Mouse (Mus musculus): ENCODE measurements around the gene Nfkb1.

Nfkb1 gene

DNA sequence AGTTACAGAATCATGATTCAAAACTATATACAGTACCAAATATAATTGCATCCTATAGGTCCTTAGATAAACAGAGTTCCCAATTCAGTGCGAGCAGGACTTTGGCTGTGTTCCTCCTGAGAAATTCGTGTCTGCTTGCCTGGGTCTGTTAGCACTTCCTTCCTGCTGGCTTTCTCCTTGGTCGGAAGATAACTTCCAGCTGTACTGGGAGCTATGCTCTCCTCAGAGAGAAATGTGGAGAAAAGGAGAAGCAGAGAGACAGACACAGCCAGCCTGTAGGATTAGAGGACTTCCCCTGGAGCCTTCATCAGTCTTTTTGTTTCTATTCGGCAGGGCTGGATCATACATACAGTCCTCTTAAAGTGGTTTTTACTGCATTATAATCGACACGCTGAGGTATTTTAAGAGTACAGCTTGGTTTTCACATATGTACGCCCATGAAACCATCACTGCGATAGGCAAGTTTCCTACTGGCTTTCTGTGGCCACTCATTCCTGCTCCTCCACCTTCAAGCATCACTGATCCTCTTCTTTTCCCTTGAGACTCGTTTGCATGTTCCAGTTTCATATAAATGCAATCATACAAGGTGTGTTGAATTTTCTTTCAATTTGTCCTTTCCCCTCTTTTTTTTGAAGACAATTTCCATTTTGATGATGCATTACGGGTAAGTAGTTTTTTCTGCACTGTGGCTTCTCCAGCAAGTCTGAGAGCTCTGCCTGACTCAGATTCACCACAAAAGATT is 8.3 kb upstream of the Nfkb1 start:
- no peak for DNase-seq

GRCm38 (mm10) chr3:135698466-135698975 is 7.2 kb upstream of the Nfkb1 start:
- no peak for DNase-seq

GRCm38 (mm10) chr3:135696262-135696661 is 4.9 kb upstream of the Nfkb1 start:
- DNase-seq: no peak

DNA sequence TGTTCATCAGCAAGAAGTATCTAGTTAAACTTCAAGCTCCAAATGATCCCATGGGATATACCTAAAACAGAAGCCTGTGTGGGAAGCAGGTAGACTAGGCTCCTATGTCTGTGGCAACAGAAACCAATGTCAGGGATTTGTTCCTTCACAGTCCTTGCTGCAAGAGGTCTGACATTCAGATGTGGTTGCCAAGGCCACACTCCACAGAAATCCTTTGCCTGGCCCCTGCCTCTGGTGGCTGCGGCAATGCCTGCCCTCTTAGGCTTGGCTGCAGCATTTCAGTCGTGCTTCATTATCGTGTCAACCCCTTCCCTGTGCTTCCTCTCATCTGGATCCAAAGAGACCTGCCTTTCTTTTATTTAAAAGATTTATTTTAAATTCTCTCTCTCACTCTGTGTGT is 1.7 kb upstream of the Nfkb1 start:
- DNase-seq: no peak

GRCm38 (mm10) chr3:135690568-135691190 is 668 bp downstream of the Nfkb1 start:
- peak; percentile 34 for DNase-seq

GRCm38 (mm10) chr3:135689773-135690567 is 1.4 kb downstream of the Nfkb1 start:
- DNase-seq: no peak

GRCm38 (mm10) chr3:135688970-135689772 is 2.2 kb downstream of the Nfkb1 start:
- no peak for DNase-seq

DNA sequence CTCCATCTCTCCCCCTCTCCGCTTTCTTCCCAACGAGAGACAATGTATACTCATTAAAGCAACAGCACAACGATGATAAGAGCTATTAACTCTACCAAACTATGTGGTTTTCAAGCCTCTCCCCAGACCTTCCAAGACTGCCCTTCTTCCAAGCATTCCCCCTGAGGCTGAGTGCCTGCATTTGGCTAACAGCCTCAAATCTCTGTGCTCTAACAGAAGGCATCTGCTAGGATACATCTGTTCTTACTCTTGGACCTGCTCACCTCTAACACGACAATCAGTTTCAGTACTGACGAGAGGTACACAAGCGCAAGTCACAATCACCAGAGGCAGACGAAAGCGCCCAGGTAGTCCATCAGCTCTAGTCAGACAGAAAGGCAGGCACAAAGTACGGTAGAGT is 3.4 kb downstream of the Nfkb1 start:
- DNase-seq: no peak

DNA sequence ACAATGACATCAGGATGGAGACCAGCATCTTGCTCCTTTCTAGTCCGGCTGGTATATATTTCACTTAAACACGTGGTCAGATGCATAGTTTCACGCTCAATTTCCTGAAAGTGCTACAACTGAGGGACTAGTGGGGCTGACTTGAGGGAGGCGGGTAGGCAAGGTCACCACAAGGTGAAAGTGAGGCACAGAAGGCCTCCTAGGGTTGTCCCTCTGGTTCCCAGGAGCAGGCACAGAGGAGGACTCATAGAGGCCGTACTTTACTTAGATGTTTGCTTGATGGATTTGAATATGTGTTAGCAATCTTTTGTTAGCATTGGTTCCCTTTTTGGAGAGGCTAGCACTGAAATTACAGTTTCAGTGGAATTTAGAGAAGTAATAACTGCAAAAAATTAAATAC is 4.9 kb downstream of the Nfkb1 start:
- DNase-seq: no peak

DNA sequence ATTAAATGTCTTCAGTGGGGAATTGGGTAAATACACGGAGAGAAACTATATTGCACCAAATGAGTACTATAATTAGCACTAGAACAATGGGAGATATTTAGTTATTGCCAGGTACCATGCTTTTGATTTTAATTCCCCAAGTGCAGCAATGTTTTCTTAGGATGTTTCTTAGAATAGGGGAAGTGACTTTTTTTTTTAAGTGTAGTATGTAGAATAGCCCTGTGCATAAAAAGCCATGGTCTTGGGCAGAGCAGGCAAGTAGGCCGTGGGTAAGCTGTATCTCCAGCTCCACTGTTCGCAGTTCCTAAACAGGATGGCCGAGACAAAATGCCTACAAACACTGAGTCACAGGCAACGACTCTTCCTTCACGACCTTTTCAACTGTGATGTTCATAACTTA is 8.1 kb downstream of the Nfkb1 start:
- no peak for DNase-seq

DNA sequence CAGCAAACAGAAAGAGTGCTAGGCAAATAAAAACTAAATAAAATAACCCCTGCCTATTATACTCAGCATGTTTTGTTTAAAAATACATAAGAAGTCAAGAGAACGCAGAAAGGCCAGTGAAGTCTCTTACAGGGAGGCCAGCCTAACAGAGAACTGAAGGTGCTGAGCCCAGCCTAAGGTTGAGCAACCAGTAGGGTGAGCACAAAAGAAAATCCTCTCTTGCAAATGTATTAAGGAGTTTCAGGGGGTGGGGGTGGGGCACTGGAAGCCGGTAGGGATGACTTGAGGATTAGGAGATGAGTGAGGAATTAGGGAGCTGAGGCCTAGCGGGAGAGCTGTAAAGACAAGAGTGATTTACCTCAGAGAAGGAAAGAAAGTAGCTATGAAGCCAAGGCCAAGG is 9.1 kb downstream of the Nfkb1 start:
- no peak for DNase-seq

GRCm38 (mm10) chr3:135681272-135681783 is 10.0 kb downstream of the Nfkb1 start:
- DNase-seq: no peak

GRCm38 (mm10) chr3:135680213-135680843 is 11.0 kb downstream of the Nfkb1 start:
- no peak for DNase-seq

- DNase-seq: no peak
Measured at GRCm38 (mm10) chr3:135677064-135677463, 14.3 kb downstream of the Nfkb1 start.

- DNase-seq: no peak
Measured at GRCm38 (mm10) chr3:135676364-135676763, 15.0 kb downstream of the Nfkb1 start.

DNA sequence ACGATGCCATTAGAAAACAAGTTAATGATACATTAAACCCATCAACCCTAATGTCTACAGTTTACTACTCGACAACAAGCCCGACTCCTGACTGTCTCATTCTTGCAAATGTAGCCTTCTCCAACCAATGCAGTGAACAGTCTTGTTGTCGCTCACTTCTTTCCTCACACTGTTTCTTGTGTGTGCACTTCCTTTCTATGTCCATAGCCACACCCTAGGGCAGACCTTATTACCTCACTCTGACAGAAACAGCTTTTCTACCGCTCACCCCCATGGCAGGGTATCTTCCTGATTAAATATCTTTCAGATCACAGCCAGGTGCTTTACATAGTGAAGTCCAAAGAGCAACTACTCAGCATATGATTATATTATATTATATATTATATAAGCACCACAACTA is 15.9 kb downstream of the Nfkb1 start:
- DNase-seq: no peak

DNA sequence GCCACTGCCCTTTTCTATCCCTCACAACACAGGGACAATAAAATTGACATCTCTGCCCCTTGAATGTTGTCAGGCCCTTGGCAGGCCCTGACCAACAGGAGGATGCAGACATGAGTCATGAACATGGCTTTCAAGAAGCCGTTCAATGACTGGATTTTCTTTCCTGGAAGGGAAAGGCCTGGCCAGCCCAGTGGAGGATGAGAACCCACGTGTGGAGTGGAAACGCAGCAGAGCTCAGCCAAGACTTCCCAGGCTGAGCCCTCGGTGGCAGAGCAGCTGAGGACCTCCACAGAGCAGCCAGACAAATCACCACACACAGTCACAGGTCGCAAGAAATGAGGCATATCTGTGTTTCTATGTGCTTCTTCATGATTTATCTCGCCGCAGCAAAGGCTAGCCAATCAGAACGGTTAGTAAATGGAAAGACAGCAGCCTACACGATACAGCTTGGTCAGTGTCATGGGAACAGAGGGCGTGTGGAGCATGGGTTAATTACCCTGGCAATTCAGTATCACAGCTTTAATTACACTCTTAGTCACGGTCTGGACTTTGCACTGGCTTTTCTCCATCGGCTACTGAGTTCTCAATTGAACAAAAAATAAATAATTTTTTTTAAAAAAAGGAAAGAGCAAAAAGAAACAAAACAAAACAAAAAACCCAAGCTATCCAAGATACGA is 16.5 kb downstream of the Nfkb1 start:
- DNase-seq: no peak

DNA sequence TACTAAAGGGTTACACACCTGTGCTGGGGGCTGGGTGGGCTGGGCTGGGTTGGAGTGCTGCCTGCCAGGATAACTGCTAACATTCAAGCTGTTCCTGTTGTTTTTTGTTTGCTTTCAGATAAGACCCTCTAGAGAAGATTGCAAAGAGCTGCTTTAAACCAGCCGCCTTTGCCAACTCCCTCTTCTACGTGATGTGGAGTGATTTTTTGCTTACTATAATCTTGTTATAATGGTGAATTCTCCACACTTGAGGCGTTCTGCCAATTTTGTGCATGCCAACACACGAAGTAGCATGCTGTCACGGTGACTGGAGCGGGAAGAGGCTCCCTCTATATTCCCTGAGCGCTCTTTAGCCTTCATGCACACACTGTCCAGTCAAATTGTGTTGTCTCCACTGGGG is 17.7 kb downstream of the Nfkb1 start:
- DNase-seq: peak; percentile 52

- DNase-seq: no peak
Measured at GRCm38 (mm10) chr3:135673041-135673440, 18.3 kb downstream of the Nfkb1 start.

- DNase-seq: no peak
Measured at GRCm38 (mm10) chr3:135672135-135672534, 19.2 kb downstream of the Nfkb1 start.

DNA sequence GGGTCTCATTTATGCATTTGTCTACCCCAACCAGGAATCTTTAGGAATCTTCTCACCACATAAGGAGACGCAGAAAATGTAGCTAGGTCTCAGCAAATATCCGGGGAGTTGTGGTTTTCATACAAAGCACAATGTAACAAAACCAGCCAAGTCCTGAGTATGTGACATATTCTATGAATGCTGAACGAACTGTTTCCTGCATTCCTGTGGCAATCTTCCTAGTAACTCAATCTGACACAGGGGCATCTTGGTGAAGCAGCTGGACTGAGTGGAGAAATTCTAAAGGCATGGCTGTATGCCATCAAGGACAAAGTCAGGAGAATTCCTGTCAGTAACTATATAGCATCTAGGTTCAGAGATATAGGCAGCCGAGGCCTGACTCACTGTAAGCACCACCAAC is 20.5 kb downstream of the Nfkb1 start:
- DNase-seq: no peak

- DNase-seq: no peak
Measured at GRCm38 (mm10) chr3:135667084-135667483, 24.3 kb downstream of the Nfkb1 start.

Measured in right cerebral cortex, postnatal 4 days (tissue).